Mouse (Mus musculus) splenic B cell, adult 2 months (primary cell): ENCODE measurements around the gene Lhpp.
"Not testable (repeated sequence)": the region's sequence is repeated elsewhere in the genome, so short reads cannot be mapped to it uniquely, and the experiment has no call there.

Source experiments
- DNase-seq: peaks from one replicate; pipeline ENCODE4 v3.0.0-alpha.2; 2011; ENCODE audit warnings: low read depth, low spot score
- H3K27me3 ChIP-seq: 2 replicates; pipeline ENCODE4 v1.6.1; 2012; ENCODE audit warnings: mild to moderate bottlenecking, low read length, moderate library complexity, mixed read lengths; ENCODE audit not compliant: control insufficient read depth, poor library complexity, insufficient read depth, severe bottlenecking
- H3K36me3 ChIP-seq: 2 replicates; pipeline ENCODE4 v1.6.1; 2012; ENCODE audit warnings: mild to moderate bottlenecking, low read length, moderate library complexity, mixed read lengths; ENCODE audit not compliant: control insufficient read depth, poor library complexity, insufficient read depth, severe bottlenecking

Gene Lhpp

DNA sequence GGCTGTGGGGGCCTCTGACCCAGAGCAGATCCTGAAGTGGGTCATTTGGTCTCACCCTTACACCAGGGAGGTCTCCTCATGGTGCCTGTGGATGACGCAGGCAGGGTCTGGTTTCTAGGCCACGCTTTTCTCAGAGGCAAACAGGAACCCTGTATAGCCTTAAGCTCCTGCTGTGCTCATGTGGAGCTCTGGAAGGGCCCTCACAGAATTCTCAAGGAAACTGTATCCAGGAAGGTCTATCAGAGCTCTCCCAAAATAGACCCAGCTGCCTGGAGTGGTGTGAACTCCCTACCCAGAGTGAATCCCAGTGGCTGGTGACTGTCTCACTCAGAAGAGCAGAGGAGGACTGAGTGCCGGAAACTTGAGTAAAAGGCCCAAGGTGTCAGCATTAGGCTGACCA is 44.0 kb downstream of the Lhpp start:
- Histone ChIP-seq H3K27me3 (no peaks in the 10 kb centered on the region), H3K36me3 (no peaks in the 10 kb centered on the region)
- DNase-seq = no peak

DNA sequence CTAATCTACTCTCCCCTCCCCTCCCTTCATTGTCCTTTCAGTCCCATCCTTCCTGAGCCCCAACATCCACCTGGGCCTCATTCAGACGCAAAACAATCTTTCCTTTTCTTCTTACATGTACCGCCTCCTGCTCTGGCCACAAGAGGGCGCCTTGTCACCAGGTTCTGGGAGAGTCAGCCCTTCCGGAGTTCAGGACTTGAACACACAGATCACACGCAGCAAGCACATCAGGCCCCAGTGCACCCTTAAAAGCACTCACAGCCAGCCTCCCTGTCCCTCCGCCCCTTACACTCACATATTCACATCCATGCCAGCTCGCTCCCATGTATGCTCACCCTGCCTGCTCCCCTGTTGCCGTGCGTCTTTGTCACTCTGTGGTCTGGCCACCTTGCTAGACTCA is 45.6 kb downstream of the Lhpp start:
- H3K36me3 ChIP-seq = no peaks in the 10 kb centered on the region
- peak; percentile 96 for DNase-seq
- no peaks in the 10 kb centered on the region for H3K27me3 ChIP-seq

DNA sequence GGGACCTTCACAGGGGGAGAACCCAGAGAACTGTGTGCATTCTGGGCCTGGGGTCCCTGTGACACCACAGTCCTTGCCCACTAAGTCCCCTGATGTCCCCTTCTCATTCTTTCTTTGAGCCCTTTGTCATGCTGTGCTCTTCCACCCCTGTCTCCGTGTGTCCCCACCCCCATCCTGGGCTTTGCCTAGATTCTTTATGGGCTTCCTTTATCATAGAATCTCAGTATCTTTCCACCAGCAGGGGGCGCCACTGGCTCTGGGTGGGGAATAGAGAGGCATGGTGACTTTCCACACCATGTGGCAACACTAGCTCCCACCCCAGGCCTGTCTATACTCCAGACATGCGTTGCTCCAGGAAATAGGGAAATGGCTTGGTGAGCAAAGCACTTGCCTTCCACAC is 46.1 kb downstream of the Lhpp start:
- no peaks in the 10 kb centered on the region for H3K36me3 ChIP-seq
- H3K27me3 ChIP-seq = no peaks in the 10 kb centered on the region
- peak; percentile 88 for DNase-seq

DNA sequence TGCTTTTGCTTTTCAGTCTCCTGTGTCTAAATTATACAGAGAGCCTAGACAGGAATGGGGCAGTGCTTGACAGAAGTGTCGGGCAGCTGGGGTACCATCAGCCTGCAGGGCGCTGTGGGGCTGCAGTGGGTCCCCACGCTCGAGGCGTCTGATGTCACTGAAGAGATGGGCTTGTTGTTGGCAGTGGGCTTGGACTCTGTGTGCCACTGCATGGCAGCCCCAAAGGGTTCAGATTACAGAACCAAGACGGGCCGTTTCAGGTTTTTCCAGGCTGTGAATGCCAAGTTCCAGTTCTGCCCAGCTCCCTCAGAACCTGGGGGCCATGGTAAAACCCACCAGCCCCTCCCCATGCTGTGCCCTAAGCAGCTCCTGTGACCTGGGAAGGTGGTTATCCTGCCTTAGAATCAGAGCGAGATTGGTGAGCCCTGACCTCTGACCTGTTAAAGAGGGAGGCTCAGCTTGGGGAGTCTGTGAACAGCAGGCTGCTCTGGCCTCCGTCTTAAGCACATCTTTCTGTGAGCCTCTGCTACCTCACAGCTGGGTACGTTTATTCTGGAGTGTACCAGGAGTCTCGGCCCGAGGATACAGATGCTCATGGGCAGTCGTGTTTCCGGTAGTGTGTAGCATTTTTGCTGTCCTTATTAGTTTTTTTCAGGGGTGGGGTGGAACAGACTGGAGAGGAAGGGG is 47.1 kb downstream of the Lhpp start:
- Histone ChIP-seq H3K27me3 (no peaks in the 10 kb centered on the region), H3K36me3 (no peaks in the 10 kb centered on the region)
- DNase-seq = no peak

DNA sequence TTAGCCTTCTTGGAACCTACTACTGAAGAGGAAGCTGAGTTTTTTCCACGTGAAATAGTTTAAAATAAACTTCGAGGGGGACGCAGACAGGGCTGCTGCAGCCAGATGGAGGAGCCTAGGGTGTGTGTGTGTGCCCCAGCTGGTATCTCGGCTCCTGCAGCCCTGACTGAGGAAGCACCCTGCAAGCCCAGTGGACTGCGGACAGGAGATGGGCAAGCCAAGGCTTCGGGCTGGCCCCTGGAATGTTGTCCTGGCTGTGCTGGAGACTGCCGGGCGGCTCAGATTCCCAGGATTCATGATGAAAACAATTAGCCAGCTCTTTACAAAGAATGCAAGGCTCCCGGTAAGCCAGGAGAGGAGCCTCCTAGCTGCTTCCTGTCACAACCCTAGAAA is 47.6 kb downstream of the Lhpp start:
- no peak for DNase-seq

DNA sequence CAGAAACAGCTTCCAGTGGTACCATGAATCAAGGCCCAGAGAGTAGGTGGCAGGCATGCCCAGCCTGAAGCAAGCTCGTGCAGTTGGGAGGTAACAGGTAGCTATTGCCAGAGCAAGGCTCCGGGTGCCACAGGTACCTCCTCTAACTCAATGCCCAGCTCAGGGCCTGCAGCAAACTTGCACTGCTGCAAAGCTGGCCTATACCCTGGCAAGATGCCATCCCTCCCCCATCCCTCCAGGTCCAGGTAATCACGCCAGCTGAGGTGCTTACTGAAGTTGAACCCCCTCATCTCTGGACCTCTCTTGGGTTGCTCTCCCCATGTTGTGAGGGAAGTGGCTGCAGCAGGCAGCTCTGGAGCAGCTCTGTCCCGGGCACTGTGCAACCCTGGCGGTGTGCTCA is 48.2 kb downstream of the Lhpp start:
- Histone ChIP-seq H3K36me3 (no peaks in the 10 kb centered on the region), H3K27me3 (no peaks in the 10 kb centered on the region)
- DNase-seq = no peak

More for the DNA sequence above, 47.6 kb downstream of the Lhpp start:
- no peaks in the 10 kb centered on the region for H3K27me3 ChIP-seq
- no peaks in the 10 kb centered on the region for H3K36me3 ChIP-seq

DNA sequence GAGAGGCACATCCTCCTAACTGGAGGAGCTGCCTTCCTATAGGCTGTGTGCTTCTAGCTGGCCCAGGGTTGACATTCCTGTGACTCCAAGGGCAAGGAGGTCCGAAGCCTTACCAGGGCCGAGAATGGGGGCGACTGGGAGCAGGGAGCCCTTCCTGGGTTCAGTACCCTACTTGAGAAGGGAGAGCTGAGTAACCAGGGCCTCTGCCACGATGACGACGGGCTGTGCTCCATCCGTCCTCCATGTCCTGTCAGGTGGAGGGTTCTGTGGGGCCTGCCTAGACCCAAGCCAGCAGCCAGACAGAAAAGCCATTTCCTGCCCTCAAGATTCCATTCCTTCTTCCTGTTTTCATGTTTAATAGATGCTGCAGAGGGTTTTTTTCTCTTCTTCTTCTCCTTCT is 49.2 kb downstream of the Lhpp start:
- H3K36me3 ChIP-seq = no peaks in the 10 kb centered on the region
- no peak for DNase-seq
- no peaks in the 10 kb centered on the region for H3K27me3 ChIP-seq

DNA sequence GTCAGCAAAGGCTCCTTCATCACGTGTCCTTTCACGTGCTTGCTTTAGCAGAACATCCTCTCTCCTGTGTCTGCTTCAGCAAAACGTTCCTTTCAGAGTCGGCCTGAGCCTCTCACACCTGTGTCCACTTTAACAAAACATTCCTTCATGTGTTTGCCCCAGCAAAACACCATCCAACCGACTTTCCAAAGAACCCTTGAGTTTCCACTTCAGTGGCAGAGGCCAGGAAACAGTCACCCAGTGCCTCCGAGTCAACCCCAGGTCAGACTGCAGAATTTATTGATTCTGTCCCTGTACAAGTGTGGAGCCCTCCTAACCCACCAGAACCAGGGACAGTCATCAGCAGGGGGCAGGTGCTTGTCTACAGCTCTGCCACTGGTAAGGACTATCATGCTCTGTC is 52.4 kb downstream of the Lhpp start:
- H3K27me3 ChIP-seq, DNase-seq, H3K36me3 ChIP-seq: not testable (repeated sequence)

DNA sequence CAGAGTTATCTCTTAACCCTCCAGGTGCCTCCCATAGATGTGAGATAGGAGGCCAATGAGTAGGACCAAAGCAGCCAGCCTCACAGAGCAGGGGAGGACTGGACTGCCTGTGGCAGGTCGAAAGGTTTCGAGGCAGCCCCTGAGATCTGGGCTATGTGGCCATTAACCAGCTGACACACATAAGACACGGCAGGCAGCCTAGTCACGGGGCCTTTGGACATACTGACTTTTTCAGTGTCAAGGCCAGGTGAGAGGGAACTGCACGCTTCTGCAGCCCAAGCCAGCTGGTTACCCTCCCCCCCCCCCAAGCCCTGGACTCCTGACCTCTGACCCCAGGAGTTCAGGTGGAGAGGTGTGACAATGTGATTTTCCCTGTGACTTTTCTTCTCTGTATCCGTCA is 54.4 kb downstream of the Lhpp start:
- Histone ChIP-seq H3K27me3 (no peaks in the 10 kb centered on the region), H3K36me3 (no peaks in the 10 kb centered on the region)
- DNase-seq = no peak

DNA sequence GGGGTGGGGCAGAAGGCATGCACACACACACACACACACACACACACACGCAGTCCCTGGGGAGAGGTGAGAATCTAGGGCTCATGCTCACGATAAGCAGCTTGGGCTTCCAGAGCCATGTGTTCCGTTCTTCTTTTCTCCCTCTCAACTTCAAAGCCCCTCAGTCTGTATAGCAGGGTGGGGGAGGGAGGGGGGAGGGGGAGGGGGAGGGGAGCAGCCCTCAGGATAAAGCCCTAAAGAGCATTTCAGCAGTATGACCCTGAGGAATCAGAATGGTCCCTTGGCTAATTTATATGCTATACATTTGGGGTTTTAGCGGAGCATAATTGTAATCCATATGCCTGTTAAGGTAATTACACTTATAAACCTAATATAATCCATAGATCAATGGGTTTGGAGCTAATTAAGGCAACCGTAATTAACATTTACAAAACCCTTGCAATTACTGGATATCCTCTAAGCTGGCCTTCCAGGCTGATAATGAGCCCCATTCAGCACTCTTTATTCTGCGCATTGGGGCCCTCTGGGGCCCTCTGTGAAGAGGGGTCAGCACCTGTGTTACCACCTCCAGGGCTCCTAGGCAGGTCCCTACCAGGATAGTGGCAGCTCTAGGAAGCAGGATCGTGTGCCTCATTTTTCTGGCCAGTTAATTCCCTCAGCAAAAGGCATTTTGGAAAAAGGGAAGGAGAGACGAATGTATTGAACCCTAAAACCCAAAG is 55.4 kb downstream of the Lhpp start:
- H3K27me3 ChIP-seq = no peaks in the 10 kb centered on the region
- no peak for DNase-seq
- no peaks in the 10 kb centered on the region for H3K36me3 ChIP-seq

DNA sequence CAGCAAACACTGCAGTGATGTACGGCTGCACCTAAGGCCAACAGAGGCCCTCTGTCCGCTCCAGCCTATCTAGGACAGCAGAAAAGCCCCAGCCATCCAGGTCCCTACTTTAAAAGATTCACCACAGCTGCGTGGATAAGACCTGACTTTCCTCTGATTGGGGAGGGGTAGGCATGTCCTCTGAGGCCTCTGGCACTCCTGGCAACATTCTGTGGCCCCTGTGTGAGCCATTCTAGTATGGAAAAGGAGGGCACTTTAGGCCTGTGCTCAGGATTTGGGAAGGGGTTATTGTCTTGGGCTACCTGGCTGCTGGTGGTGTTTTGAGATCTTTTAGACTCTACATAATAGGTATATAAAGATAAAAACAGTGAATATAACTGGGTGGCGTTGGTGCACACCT is 56.1 kb downstream of the Lhpp start:
- H3K27me3 ChIP-seq = no peaks in the 10 kb centered on the region
- DNase-seq = no peak
- H3K36me3 ChIP-seq = no peaks in the 10 kb centered on the region

DNA sequence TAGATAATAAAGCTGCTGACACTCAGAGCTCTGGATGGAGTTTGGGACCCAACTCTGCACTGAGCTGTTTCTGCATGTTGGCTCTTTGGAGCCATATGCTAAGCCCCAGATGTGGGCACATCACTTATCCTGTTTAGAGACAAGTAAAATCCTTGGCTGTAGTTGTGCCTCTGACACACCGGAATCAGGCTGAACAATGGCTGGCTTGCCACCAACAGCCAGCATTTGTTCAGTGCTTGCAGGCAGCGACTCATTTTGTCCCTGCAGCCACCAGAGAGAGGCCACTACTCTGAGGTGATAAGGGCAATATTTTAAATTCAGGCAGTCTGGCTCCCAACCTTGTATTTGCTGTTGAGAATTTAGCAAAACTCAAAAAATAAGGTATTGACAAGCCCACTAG is 58.2 kb downstream of the Lhpp start:
- H3K36me3 ChIP-seq = no peaks in the 10 kb centered on the region
- no peak for DNase-seq
- H3K27me3 ChIP-seq = no peaks in the 10 kb centered on the region

DNA sequence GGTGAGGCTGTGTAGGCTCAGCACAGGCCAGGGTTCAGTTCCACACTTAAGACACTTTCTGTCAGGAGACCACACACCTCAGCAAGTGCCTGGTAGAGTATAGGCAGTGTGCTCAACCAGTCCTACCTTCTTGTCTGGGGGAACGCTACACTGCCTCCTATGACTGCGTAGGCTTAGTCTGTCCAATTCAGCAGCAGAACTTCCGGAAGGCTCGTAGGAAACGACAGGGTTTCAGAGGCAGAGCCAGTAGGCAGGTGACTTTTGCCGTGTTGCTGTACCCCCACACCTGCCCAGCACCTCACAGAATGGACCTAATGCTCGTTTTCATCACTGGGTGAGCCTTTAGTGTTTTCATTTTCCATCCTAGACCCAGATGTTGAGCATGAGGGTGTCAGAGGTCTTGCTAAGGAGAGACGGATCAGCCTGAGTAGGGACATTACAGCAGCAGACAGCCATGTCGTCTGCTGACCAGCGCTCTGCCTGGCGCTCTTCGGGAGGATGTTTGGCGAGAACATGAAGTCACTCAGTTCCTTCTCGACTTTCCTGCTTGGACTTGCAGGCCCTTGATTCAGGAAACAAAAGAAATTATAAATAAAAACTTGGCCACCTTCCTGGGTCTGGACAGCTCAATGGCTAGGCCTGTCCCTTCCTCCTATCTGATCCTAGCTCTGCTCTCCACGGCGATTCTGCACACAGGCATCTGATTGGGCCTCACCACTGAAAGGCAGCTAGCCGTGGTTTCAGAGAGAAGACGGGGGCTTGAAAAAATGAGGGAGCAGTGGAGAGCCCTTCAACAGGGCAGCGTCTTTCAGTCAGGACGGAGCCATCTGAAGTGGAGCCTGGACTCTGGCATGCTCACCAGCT is 59.8 kb downstream of the Lhpp start:
- Histone ChIP-seq H3K36me3 (no peaks in the 10 kb centered on the region), H3K27me3 (no peaks in the 10 kb centered on the region)
- no peak for DNase-seq

DNA sequence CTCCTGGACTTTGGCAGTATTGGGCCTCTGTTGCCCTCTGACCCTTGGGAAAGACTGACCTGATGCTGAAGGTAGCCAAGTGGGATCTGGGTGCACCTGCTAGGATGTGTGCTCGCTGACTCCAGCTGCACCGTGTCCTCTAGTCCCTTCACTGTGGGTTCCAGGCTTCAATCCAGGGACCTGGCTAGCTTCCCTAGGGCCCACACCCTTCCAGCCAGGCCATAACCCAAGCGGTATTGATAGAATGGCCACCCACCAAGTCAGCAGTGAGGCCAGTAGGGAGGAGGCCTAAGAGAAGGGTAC is 60.4 kb downstream of the Lhpp start:
- H3K36me3 ChIP-seq = no peaks in the 10 kb centered on the region
- no peak for DNase-seq
- H3K27me3 ChIP-seq = no peaks in the 10 kb centered on the region

DNA sequence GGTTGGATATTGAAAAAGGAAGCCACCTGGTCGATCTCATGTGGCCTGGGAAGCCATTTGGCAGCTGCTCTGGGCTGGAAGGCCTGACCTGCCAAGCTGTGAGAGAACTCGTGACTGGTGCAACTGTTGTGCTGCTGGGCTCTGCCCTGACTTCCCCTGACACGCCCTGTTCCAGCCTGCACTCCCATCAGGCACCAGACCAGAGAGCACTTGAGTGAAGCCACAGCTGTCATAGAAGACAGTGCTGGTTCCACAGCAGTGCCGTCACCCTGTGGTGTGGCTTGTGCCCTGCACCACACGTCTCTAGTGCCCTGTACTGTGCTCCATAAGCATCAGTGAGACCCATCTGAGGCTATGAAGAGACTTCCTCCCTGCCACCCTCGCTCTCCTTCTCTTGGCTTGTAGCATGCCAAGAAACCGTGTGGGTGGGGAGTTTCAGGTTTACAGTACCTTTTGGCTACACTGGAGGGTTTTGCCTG is 62.1 kb downstream of the Lhpp start:
- H3K36me3 ChIP-seq = no peaks in the 10 kb centered on the region
- H3K27me3 ChIP-seq = no peaks in the 10 kb centered on the region
- DNase-seq = peak; percentile 81
